Mouse (Mus musculus) T-helper 1 cell (primary cell): ENCODE measurements around the gene Celf3.

Experiments used
- in situ Hi-C: fragments of 300-600 bp; cut with MboI, MseI; formaldehyde crosslinking; loops from one replicate; pipeline ENCODE4 v1.15.1; 2025; ENCODE audit warnings: high pct_unique_total_duplicates

Gene Celf3

DNA sequence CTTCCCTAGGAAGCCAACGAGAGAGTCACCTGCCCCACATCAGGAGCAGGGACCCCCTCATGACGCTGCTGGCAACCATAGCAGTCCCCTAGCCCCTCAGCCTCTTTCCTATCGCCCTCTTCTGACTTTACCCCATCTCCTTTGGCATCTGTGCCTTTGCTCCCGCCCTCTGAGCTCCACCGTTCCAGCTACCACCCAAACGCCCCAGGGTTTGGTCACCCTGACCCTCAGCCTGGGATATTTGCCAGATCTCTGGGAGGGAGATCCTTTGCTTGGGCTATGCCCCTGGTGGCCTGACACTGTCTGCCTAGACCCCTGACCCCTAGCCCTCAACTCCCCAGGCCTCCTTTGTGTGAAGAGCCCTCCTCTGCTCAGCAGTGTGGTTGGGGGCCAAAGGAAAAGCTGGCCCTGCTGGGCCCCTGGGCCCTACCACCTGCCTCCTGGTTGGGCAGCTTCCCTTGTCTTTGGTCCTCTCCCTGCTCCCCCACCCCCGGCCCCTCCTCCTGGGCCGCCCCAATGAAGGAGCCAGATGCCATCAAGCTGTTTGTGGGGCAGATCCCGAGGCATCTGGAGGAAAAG, 585 bp downstream of the Celf3 start:
- in situ Hi-C loops, result no loop called here

DNA sequence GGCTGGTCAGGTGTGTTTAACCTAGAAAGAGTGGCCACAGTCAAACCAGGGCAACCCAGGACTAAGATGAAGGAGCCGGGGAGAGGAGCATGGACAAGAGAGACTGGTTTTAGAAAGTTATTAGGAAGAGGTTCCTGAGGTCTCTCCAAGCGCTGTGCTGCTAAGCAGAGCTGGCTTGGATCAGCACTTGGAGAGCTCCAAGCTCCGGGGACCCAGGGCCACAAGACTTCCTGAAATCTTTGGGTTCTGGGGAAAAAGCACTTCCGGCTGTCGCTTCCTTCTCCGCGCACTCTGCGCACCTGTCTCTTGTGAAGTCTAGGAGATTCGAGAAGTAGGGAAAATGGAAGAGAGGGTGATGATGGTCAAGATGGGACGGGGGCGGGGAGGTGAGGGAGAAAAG, 1.5 kb downstream of the Celf3 start:
- in situ Hi-C loops, result no loop called here

DNA sequence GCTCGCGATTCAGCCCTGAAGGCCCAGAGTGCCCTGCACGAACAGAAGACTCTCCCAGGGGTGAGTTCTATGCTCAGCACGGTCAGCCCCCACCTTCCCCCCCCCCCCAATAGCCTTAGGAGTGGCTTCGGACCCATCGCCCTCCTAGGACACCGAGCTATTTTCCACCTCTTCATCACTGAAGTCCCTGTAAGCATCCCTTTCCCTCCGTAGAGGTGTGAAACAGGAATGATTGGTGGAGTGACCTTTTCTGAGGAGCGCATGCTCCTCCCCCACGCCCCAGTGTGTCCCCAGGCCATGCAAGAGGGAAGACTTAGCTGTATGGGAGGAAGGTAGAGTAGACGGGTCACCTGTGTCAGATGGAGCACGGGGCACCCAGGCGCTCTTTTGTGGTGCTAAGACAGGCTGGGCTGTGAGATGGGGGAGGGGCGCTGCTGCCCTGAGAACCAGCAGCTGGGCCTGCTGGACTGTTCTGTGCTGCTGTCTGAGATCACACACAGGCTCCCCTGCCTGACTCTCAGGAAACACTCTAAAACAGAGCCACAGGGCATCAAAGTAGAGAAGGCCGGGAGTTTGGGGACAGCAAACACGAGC, 2.3 kb downstream of the Celf3 start, which contains the start of gene Riiad1:
Gene Riiad1, minus strand, starts transcription at position 51 of the 594 bp plus-strand sequence.
- in situ Hi-C loops, result no loop called here

DNA sequence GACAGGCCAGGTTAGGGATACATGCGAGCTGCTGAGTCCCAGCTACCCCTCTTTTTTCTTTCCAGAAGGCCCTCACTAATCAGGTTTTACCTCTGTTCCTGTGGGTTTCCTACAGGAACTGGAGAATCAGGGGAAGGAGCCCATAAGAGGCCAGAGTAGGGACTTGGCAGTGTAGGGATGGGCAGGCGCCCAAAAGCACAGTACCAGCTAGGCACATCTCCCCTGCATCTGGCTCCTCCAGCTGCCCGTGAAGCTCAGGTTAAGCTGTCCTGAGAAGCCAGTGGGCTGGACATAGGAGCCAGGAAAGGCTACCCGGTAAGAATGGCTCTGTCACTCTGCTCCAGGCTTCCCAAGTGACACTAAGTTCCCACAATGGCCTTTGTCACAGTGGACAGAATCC, 3.3 kb downstream of the Celf3 start:
- in situ Hi-C loops, result no loop called here

- in situ Hi-C loops, result no loop called here
Measured at GRCm38 (mm10) chr3:94482764-94483385, 4.8 kb downstream of the Celf3 start.

- in situ Hi-C loops, result no loop called here
Measured at GRCm38 (mm10) chr3:94483790-94484439, 5.8 kb downstream of the Celf3 start.

DNA sequence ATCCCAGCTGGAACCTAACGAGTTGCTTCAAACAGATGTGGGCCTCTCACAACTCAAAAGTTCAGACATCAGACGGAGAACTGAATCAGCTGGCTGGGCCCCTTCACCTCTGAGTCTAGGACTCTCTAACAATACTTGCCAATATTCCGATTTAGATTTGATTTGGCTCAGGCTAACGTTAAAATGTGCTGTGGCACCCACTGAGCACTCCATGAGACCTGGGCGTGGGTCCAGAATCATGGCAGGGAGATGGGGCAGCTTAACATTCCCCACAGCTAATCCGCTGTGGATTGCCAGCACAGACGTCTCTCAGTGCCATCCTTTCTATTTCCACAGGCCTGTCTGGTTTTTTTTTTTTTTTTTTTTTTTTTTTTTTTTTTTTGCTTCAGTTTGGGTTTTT, 7.8 kb downstream of the Celf3 start:
- in situ Hi-C loops, result no loop called here

- in situ Hi-C loops, result no loop called here
Measured at GRCm38 (mm10) chr3:94487581-94487980, 9.5 kb downstream of the Celf3 start.

GRCm38 (mm10) chr3:94497162-94497561, 19.1 kb downstream of the Celf3 start:
- in situ Hi-C loops, result no loop called here

GRCm38 (mm10) chr3:94502243-94502642, 24.1 kb downstream of the Celf3 start:
- in situ Hi-C loops, result no loop called here

- in situ Hi-C loops, result no loop called here
Measured at GRCm38 (mm10) chr3:94506664-94507063, 28.6 kb downstream of the Celf3 start.

DNA sequence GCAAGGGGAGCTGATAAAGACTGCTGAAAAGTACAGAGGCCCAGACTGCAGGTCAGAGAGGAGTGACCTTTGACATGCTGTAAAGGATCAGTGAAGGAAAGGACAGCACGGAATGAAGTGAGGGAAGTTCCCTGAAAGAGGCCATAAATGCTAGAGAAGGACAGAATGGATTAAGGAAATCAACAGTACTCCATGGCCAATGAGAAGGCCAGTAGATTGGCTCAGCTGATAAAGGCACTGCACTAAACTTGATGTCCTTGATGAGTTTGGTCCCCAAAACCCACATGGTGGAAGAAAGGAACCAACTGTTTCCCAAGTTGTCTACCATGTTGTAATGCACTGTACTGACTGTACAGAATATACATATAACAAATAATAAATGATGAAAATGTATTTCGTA, 48.6 kb downstream of the Celf3 start:
- in situ Hi-C loops, result loop anchor here (5.0 kb wide), 1 partner anchor 51 kb away; no protein-coding TSS in a partner anchor

GRCm38 (mm10) chr3:94533968-94534367, 55.9 kb downstream of the Celf3 start:
- in situ Hi-C loops, result no loop called here

GRCm38 (mm10) chr3:94537187-94537586, 59.1 kb downstream of the Celf3 start:
- in situ Hi-C loops, result no loop called here
